Mouse (Mus musculus): ENCODE data around the gene Stub1. TPM values are rescaled to one million over a fixed set of nuclear protein-coding genes. Genes with fewer than 3 reads are reported as not detected.

The Stub1 gene
- polyA plus RNA-seq, 1 experiment from 2014 or later: 336 TPM

DNA sequence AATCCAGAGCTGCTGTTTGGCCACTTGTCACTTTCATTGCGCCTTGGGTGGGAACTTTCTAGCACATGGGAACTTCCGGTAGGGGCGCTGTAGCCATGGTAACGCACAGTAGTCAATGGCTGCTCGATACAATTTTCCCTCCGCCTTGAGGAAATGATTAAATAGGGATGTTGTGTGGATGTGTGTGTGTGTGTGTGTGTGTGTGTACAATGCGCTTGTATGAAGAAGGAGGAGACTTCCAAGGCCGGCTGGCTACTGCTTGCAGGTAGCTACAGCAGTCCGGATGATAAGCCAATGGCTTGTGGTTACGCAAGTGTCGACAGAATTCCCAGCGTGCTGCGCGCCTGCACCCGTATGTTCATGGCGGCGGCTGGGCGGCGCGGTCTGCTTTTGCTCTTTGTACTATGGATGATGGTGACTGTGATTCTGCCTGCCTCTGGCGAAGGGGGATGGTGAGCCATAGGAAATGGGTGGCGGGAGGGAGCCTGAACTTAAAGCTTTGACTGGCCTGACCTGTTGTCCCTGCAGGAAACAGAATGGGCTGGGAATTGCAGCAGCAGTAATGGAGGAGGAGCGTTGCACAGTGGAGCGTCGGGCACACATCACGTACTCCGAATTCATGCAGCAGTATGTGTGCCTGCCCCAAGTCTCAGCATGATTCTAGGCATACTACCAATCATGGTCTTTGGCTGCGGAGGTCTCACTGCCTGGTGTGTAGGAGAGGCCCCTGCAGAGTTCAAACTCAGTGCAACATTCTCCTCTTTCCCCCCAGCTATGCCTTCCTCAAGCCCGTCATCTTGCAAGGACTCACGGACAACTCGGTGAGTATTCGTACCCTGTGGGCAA is 4.3 kb downstream of the Stub1 start, which contains the start of gene Jmjd8:
Gene Jmjd8 (plus strand): TSS at position 156 of the 846 bp plus-strand sequence.
- Histone ChIP-seq H3K4me2 (replicated peaks) (peak within 1 kb of the TSS; percentile 95), H3K4me1 (replicated peaks; ENCODE audit: control insufficient read depth, insufficient read depth, low read length) (peaks cover 65% of the 10 kb centered on the region), H3K36me3 (replicated peaks; ENCODE audit: control insufficient read depth, insufficient read depth) (peaks cover 45% of the 10 kb centered on the region), H3K9ac (peak within 1 kb of the TSS; percentile 90), H3K27ac (peak within 1 kb of the TSS; percentile 92), H3K27me3 (ENCODE audit: control insufficient read depth, insufficient read depth, low read length) (no peaks in the 10 kb centered on the region), H3K9me3 (ENCODE audit: control insufficient read depth, low read length) (no peaks in the 10 kb centered on the region), H3K4me3 (replicated peaks; ENCODE audit: low read length) (peak within 1 kb of the TSS; percentile 62)
- WGBS: under 1% methylated on average over 32 of the region's 32 CpGs
- DNase-seq (ENCODE audit: low spot score) (peak; percentile 84), ATAC-seq (ENCODE audit: low FRiP score) (peak; percentile 58)

GRCm38 (mm10) chr17:25828223-25828594 is 5.0 kb downstream of the Stub1 start:
- H3K27ac ChIP-seq: peak overlapping the region; percentile 92; the same call in 1 of the 2 replicates
- DNase-seq (ENCODE audit: low spot score) (no peak), ATAC-seq (ENCODE audit: low FRiP score) (no peak)
- WGBS: 84% methylated on average over 8 of the region's 8 CpGs
- no peaks in the 10 kb centered on the region for H3K27me3 ChIP-seq (ENCODE audit: control insufficient read depth, insufficient read depth, low read length)
- no peaks in the 10 kb centered on the region for H3K9me3 ChIP-seq (ENCODE audit: control insufficient read depth, low read length)
- H3K36me3 ChIP-seq (replicated peaks; ENCODE audit: control insufficient read depth, insufficient read depth): peaks cover 45% of the 10 kb centered on the region
- H3K4me1 ChIP-seq (replicated peaks; ENCODE audit: control insufficient read depth, insufficient read depth, low read length): peaks cover 61% of the 10 kb centered on the region
- H3K9ac ChIP-seq: peak overlapping the region; percentile 90
- H3K4me3 ChIP-seq (replicated peaks; ENCODE audit: low read length): peak overlapping the region; percentile 62
- peak overlapping the region; percentile 95 for H3K4me2 ChIP-seq (replicated peaks)

DNA sequence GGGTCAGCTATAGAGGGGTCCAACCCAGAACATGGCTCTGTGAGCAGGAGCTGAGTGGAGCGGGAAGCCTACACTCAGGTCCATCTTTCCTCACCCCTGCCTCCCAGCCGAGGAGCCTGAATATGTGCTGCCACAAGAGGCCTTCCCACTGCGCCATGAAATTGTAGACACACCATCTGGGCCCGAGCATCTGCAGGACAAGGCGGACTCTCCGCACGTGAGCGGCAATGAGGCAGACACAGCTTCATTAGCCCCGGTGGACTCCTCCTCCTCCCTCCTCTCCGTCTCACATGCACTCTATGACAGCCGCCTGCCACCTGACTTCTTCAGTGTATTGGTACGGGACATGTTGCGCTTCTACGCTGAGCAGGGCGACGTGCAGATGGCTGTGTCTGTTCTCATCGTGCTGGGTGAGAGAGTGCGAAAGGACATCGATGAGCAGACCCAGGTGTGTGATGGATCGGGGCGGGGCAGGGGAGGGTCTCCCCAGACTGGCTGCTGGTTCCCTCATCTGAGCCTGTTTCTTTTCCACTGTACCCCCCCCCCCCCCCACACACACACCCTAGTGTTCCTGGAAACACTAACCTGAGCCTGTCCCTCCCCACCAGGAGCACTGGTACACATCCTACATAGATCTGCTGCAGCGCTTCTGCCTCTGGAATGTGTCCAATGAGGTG is 5.5 kb downstream of the Stub1 start:
- Histone ChIP-seq H3K4me2 (replicated peaks) (no peak overlapping the region), H3K36me3 (replicated peaks; ENCODE audit: control insufficient read depth, insufficient read depth) (peaks cover 45% of the 10 kb centered on the region), H3K9ac (0 out of 2 replicates have a peak overlapping the region, but pooled peaks have one; percentile 90), H3K9me3 (ENCODE audit: control insufficient read depth, low read length) (no peaks in the 10 kb centered on the region), H3K4me1 (replicated peaks; ENCODE audit: control insufficient read depth, insufficient read depth, low read length) (peaks cover 61% of the 10 kb centered on the region), H3K27ac (no peak overlapping the region), H3K4me3 (replicated peaks; ENCODE audit: low read length) (no peak overlapping the region), H3K27me3 (ENCODE audit: control insufficient read depth, insufficient read depth, low read length) (no peaks in the 10 kb centered on the region)
- ATAC-seq (ENCODE audit: low FRiP score) (no peak), DNase-seq (ENCODE audit: low spot score) (no peak)
- WGBS: 91% methylated on average over 22 of the region's 22 CpGs

DNA sequence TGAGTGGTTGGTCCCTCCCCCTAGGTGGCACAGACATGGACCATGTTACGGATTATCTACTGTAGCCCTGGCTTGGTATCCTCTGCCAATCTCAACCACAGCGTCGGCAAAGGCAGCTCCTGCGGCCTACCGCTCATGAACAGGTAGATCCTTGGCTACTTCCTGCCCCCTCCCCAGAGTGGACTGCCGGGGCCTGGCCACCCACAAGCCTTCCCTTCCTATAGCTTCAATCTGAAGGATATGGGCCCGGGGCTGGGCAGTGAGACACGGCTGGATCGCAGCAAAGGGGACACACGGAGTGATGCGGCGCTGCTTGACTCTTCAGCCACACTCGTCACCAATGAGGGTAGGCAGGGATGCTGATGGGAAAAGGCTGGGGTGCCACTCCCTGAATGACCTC is 6.2 kb downstream of the Stub1 start:
- Histone ChIP-seq H3K9me3 (ENCODE audit: control insufficient read depth, low read length) (no peaks in the 10 kb centered on the region), H3K4me3 (replicated peaks; ENCODE audit: low read length) (no peak overlapping the region), H3K27me3 (ENCODE audit: control insufficient read depth, insufficient read depth, low read length) (no peaks in the 10 kb centered on the region), H3K4me2 (replicated peaks) (no peak overlapping the region), H3K4me1 (replicated peaks; ENCODE audit: control insufficient read depth, insufficient read depth, low read length) (peaks cover 58% of the 10 kb centered on the region), H3K9ac (no peak overlapping the region), H3K36me3 (replicated peaks; ENCODE audit: control insufficient read depth, insufficient read depth) (peaks cover 45% of the 10 kb centered on the region), H3K27ac (no peak overlapping the region)
- no peak for ATAC-seq (ENCODE audit: low FRiP score)
- 95% methylated on average over 13 of the region's 13 CpGs for WGBS
- no peak for DNase-seq (ENCODE audit: low spot score)

- H3K4me2 ChIP-seq (replicated peaks): no peak overlapping the region
- 96% methylated on average over 27 of the region's 27 CpGs for WGBS
- DNase-seq (ENCODE audit: low spot score) (no peak), ATAC-seq (ENCODE audit: low FRiP score) (no peak)
- no peaks in the 10 kb centered on the region for H3K27me3 ChIP-seq (ENCODE audit: control insufficient read depth, insufficient read depth, low read length)
- H3K9me3 ChIP-seq (ENCODE audit: control insufficient read depth, low read length): no peaks in the 10 kb centered on the region
- no peak overlapping the region for H3K27ac ChIP-seq
- H3K4me3 ChIP-seq (replicated peaks; ENCODE audit: low read length): no peak overlapping the region
- peaks cover 38% of the 10 kb centered on the region for H3K36me3 ChIP-seq (replicated peaks; ENCODE audit: control insufficient read depth, insufficient read depth)
- H3K4me1 ChIP-seq (replicated peaks; ENCODE audit: control insufficient read depth, insufficient read depth, low read length): peaks cover 49% of the 10 kb centered on the region
- H3K9ac ChIP-seq: no peak overlapping the region
Measured at GRCm38 (mm10) chr17:25825984-25826570, 7.1 kb downstream of the Stub1 start.

DNA sequence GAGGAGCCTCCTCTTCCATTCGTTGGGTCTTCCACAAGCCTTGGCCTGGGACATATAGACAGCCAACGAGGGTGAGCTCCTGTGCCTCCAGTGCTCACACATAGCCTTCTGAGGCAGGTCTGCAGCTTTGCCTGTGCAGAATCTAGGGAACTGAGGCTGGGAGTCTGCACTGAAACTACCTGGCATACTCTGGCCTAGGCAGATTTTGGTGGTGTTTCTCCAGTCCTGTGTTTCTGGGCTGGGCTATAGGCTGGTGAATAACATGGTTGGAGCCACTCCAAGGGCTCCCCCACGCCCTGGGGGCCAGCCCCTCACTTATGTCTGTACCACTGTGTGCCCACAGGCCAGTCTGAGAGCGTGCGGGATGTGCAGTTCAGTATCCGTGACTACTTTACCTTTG is 7.9 kb downstream of the Stub1 start:
- H3K9ac ChIP-seq: no peak overlapping the region
- WGBS: 88% methylated on average over 6 of the region's 6 CpGs
- H3K36me3 ChIP-seq (replicated peaks; ENCODE audit: control insufficient read depth, insufficient read depth): peaks cover 31% of the 10 kb centered on the region
- no peaks in the 10 kb centered on the region for H3K9me3 ChIP-seq (ENCODE audit: control insufficient read depth, low read length)
- H3K27me3 ChIP-seq (ENCODE audit: control insufficient read depth, insufficient read depth, low read length): no peaks in the 10 kb centered on the region
- DNase-seq (ENCODE audit: low spot score) (no peak), ATAC-seq (ENCODE audit: low FRiP score) (no peak)
- H3K4me3 ChIP-seq (replicated peaks; ENCODE audit: low read length): no peak overlapping the region
- peak overlapping the region; percentile 99; the same call in 1 of the 2 replicates for H3K4me2 ChIP-seq (replicated peaks)
- H3K27ac ChIP-seq: no peak overlapping the region
- peaks cover 42% of the 10 kb centered on the region for H3K4me1 ChIP-seq (replicated peaks; ENCODE audit: control insufficient read depth, insufficient read depth, low read length)

GRCm38 (mm10) chr17:25824362-25825142 is 8.7 kb downstream of the Stub1 start:
- no peaks in the 10 kb centered on the region for H3K27me3 ChIP-seq (ENCODE audit: control insufficient read depth, insufficient read depth, low read length)
- DNase-seq (ENCODE audit: low spot score): no peak
- H3K4me1 ChIP-seq (replicated peaks; ENCODE audit: control insufficient read depth, insufficient read depth, low read length): peaks cover 35% of the 10 kb centered on the region

GRCm38 (mm10) chr17:25823452-25823851 is 9.8 kb downstream of the Stub1 start, which contains the start of gene Wdr24:
Gene Wdr24 (plus strand): TSS chr17:25823627.
- DNase-seq (ENCODE audit: low spot score) (peak; percentile 86), ATAC-seq (ENCODE audit: low FRiP score) (peak; percentile 80)
- H3K4me3 ChIP-seq (replicated peaks; ENCODE audit: low read length): peak within 1 kb of the TSS; percentile 68
- H3K9ac ChIP-seq: peak within 1 kb of the TSS; percentile 82
- H3K27ac ChIP-seq: peak within 1 kb of the TSS; percentile 76
- H3K36me3 ChIP-seq (replicated peaks; ENCODE audit: control insufficient read depth, insufficient read depth): peaks cover 44% of the 10 kb centered on the region
- WGBS: under 1% methylated on average over 18 of the region's 18 CpGs
- H3K4me1 ChIP-seq (replicated peaks; ENCODE audit: control insufficient read depth, insufficient read depth, low read length): peaks cover 32% of the 10 kb centered on the region
- H3K27me3 ChIP-seq (ENCODE audit: control insufficient read depth, insufficient read depth, low read length): peaks cover 11% of the 10 kb centered on the region; the same call in 1 of the 2 replicates
- peak within 1 kb of the TSS; percentile 99 for H3K4me2 ChIP-seq (replicated peaks)
- no peaks in the 10 kb centered on the region for H3K9me3 ChIP-seq (ENCODE audit: control insufficient read depth, low read length)

More at GRCm38 (mm10) chr17:25824362-25825142, 8.7 kb downstream of the Stub1 start:
- Histone ChIP-seq H3K27ac (no peak overlapping the region), H3K4me3 (replicated peaks; ENCODE audit: low read length) (peak overlapping the region; percentile 68), H3K9me3 (ENCODE audit: control insufficient read depth, low read length) (no peaks in the 10 kb centered on the region), H3K36me3 (replicated peaks; ENCODE audit: control insufficient read depth, insufficient read depth) (peaks cover 33% of the 10 kb centered on the region), H3K4me2 (replicated peaks) (peak overlapping the region; percentile 99), H3K9ac (peak overlapping the region; percentile 82)
- 77% methylated on average over 17 of the region's 17 CpGs for whole genome bisulfite sequencing
- ATAC-seq (ENCODE audit: low FRiP score): no peak
